Mouse (Mus musculus) hindbrain, postnatal 0 days (tissue): ENCODE measurements around the gene 1700014D04Rik. TPM values are rescaled to one million over a fixed set of nuclear protein-coding genes. Genes with fewer than 3 reads are reported as not detected.

Source experiments
- ATAC-seq: fragments of 200-750 bp; cut with Nextera tagmentation; 2 replicates; pipeline ENCODE4 v1.8.0; 2017; ENCODE audit warnings: mild to moderate bottlenecking, moderate TSS enrichment, moderate library complexity
- DNase-seq: peaks from one replicate; pipeline ENCODE4 v3.0.0-alpha.2; 2015; ENCODE audit warnings: low spot score
- H3K27ac ChIP-seq: fragments of 300-500 bp; sonication (generic); 2 replicates; pipeline ENCODE4 v1.5.1; 2014; ENCODE audit warnings: mild to moderate bottlenecking
- H3K27me3 ChIP-seq: fragments of 300-500 bp; sonication (generic); 2 replicates; pipeline ENCODE4 v1.6.1; 2014; ENCODE audit warnings: low read length, mixed read lengths; ENCODE audit not compliant: insufficient read depth
- H3K36me3 ChIP-seq: fragments of 300-500 bp; sonication (generic); 2 replicates; pipeline ENCODE4 v1.6.1; 2014; ENCODE audit warnings: low read length, mixed read lengths; ENCODE audit not compliant: insufficient read depth
- H3K4me1 ChIP-seq: fragments of 300-500 bp; sonication (generic); 2 replicates; pipeline ENCODE4 v1.6.1; 2014; ENCODE audit warnings: antibody characterized with exemption, low read length, mixed read lengths; ENCODE audit not compliant: insufficient read depth
- H3K4me2 ChIP-seq: fragments of 300-500 bp; sonication (generic); 2 replicates; pipeline ENCODE4 v1.6.1; 2014; ENCODE audit warnings: low read depth, mild to moderate bottlenecking, low read length, moderate library complexity, mixed read lengths
- H3K4me3 ChIP-seq: fragments of 300-500 bp; sonication (generic); 2 replicates; pipeline ENCODE4 v1.5.1; 2014; ENCODE audit warnings: low read length
- H3K9ac ChIP-seq: fragments of 300-500 bp; sonication (generic); replicated peaks from 2 replicates; pipeline ENCODE4 v1.6.1; 2014; ENCODE audit warnings: mild to moderate bottlenecking, low read length, moderate library complexity, mixed read lengths
- H3K9me3 ChIP-seq: fragments of 300-500 bp; sonication (generic); 2 replicates; pipeline ENCODE4 v1.6.1; 2016; ENCODE audit warnings: low read length, mixed read lengths
- CTCF ChIP-seq: IDR thresholded peaks from 2 replicates; pipeline ENCODE4 v1.5.1; 2016; ENCODE audit warnings: antibody characterized with exemption, control low read depth, low read depth
- WGBS: fragments of 180-500 bp; shearing (Covaris S2); extraction: QIAGEN DNeasy Blood & Tissue Kit; methylation state at CpG from one replicate; pipeline ENCODE4 v1.1.7; 2014; 5-methylcytosine and 5-hydroxymethylcytosine counted together
- polyA plus RNA-seq: library from polyadenylated mRNA; unstranded; fragments of >200 nt; fragmentation: Nextera tagmentation; extraction: Ambion mirVana; gene quantifications from 2 replicates; pipeline ENCODE4 v1.2.1, GENCODE M21; 2015
- total RNA-seq: library from RNA; depleted of rRNA; stranded (reverse); fragments of >200 nt; gene quantifications from 2 replicates; pipeline ENCODE4 v1.2.3, GENCODE M21; 2014

The 1700014D04Rik gene
- total and polyA plus RNA-seq, 2 experiments from 2014 or later: 0.16 to 0.18 TPM

DNA sequence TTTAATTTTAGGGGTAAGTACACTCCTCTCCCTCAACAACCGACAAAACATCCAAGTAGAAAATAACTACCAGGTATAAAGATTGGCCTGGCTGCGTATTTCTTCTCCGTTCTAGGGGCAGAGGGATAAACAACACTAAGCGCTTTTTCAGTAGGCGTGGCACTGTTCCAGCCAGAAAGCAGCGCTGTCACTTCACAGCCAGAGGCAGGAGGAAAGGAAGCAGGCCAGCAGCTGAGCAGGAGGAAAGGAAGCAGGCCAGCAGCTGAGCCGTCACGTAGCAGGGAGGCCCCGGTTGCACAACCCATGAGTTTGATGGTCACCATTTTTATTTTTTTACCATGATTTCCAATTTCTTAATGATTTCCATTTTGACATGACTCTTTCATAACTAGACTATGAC lies 24.7 kb upstream of the 1700014D04Rik start:
- 40% methylated on average over 9 of the region's 9 CpGs for WGBS
- Histone ChIP-seq H3K4me2 (peak overlapping the region; percentile 61; the same call in 1 of the 2 replicates), H3K9ac (no peak overlapping the region)

DNA sequence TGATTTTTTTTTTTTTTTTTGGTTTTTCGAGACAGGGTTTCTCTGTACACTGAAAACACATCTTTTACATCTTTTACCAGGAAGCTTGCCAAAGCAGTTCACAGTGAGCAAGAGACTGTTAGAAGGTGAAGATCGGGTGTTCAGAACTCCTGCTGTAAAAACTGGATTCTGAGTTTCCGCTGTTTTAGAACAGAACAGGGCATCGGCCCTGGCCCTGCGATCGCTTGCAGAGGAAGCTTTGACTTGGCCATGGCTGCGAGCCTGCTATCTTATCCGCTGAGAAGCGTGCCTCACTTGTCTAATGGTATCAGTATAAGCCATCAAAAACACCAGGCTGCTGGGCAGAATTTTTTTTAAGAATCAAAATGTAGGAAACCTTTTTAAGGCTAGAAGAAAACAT lies 24.3 kb upstream of the 1700014D04Rik start:
- H3K27me3 ChIP-seq: no peaks in the 10 kb centered on the region

More for the DNA sequence above, 24.7 kb upstream of the 1700014D04Rik start:
- ATAC-seq (no peak), DNase-seq (peak; percentile 77)
- Histone ChIP-seq H3K4me3 (no peak overlapping the region), H3K36me3 (peaks cover 11% of the 10 kb centered on the region; the same call in 1 of the 2 replicates), H3K9me3 (no peaks in the 10 kb centered on the region), H3K27ac (peak overlapping the region; percentile 98), H3K4me1 (peaks cover 5% of the 10 kb centered on the region; the same call in 1 of the 2 replicates), H3K27me3 (no peaks in the 10 kb centered on the region)
- no peak for TF ChIP-seq CTCF

GRCm38 (mm10) chr13:59770164-59770562 lies 23.6 kb upstream of the 1700014D04Rik start:
- TF ChIP-seq CTCF: peak; percentile 61
- no peaks in the 10 kb centered on the region for H3K9me3 ChIP-seq
- no peaks in the 10 kb centered on the region for H3K27me3 ChIP-seq
- peak overlapping the region; percentile 89 for H3K4me3 ChIP-seq
- peak overlapping the region; percentile 61 for H3K4me2 ChIP-seq
- peak overlapping the region; percentile 98 for H3K27ac ChIP-seq
- peaks cover 1% of the 10 kb centered on the region; the same call in 1 of the 2 replicates for H3K36me3 ChIP-seq
- peak overlapping the region; percentile 89 for H3K9ac ChIP-seq
- peak; percentile 93 for DNase-seq
- peak; percentile 88 for ATAC-seq
- peaks cover 5% of the 10 kb centered on the region; the same call in 1 of the 2 replicates for H3K4me1 ChIP-seq
- under 1% methylated on average over 28 of the region's 28 CpGs for WGBS

More for the DNA sequence above, 24.3 kb upstream of the 1700014D04Rik start:
- WGBS: 57% methylated on average over 9 of the region's 9 CpGs
- H3K4me3 ChIP-seq: peak overlapping the region; percentile 89
- H3K9ac ChIP-seq: peak overlapping the region; percentile 89; the same call in 1 of the 2 replicates
- peaks cover 8% of the 10 kb centered on the region; the same call in 1 of the 2 replicates for H3K36me3 ChIP-seq
- no peak for TF ChIP-seq CTCF
- H3K9me3 ChIP-seq: no peaks in the 10 kb centered on the region
- peak; percentile 20 for DNase-seq
- H3K27ac ChIP-seq: peak overlapping the region; percentile 98
- H3K4me1 ChIP-seq: peaks cover 5% of the 10 kb centered on the region; the same call in 1 of the 2 replicates
- H3K4me2 ChIP-seq: peak overlapping the region; percentile 61
- ATAC-seq: no peak

DNA sequence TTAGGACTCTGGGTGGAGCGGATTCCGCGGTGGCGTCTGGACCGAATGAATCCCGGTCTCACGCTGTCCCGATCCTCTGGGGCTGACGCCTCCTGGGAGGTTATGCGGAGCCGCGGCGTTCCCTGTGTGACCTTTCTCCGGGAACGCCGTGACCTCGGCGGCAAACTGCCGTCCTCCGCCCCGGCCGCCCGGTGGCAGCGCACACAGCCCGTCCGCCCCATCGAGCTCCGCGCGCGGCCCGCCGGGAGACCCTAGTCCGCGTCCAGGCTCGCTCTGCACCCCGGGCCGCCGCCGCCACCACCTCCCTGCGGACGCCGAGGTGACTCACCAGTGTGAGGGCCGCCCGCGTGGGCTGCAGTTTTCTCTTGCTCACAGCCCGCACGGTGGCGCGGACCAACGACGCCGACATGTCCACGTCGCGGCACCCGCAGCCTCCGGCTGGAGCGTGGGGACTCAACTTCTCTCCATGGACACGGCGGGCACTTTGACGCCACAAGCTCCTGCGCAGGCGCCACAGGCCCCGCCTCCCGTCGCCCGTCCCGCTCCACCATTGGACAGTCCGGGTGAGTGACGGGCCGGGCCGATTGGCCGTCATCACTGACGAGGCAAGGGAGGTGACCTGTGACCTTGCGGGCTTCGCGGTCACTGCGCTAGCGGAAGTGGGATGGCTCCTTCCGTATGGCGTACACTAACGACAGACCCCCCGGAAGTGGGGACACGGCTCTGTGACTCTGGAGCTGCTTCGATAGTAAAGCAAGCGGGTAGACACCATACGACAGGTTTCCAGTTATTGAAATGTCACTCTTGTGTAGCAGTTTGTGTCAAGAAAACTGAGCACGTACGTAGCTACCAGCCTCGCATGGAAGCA lies 23.0 kb upstream of the 1700014D04Rik start, which contains the start of gene Isca1:
Gene Isca1, minus strand, starts transcription at position 515 of the 868 bp plus-strand sequence.
- Histone ChIP-seq H3K27me3 (no peaks in the 10 kb centered on the region), H3K4me3 (peak within 1 kb of the TSS; percentile 89), H3K4me2 (peak within 1 kb of the TSS; percentile 61), H3K36me3 (no peaks in the 10 kb centered on the region; the same call in 1 of the 2 replicates), H3K4me1 (peaks cover 5% of the 10 kb centered on the region; the same call in 1 of the 2 replicates), H3K27ac (peak within 1 kb of the TSS; percentile 98), H3K9ac (peak within 1 kb of the TSS; percentile 89), H3K9me3 (no peaks in the 10 kb centered on the region)
- WGBS: under 1% methylated on average over 90 of the region's 91 CpGs
- peak; percentile 98 for ATAC-seq
- peak; percentile 99 for DNase-seq
- TF ChIP-seq CTCF: peak; percentile 16; the same call in 1 of the 2 replicates

DNA sequence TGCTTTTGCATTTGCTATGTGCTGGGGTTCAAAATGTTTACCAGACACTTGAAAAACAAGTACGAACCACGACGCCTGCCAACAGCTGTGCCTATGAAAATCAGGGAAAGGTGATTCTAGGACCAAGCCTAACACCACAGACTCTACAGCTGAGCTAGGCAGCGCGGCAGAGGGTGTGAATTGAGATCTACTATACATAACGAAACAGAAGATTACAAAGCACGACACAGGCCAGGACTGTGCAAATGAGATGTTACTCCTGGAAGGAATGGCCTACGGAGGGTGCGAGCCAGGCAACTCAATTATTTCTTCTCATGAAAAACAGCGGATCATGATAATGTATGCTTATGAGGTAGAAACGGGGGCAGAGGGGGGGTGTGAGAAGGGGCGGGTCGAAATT lies 22.0 kb upstream of the 1700014D04Rik start:
- no peak for ATAC-seq
- peak overlapping the region; percentile 89 for H3K4me3 ChIP-seq
- peak overlapping the region; percentile 61 for H3K4me2 ChIP-seq
- no peak for DNase-seq
- H3K9me3 ChIP-seq: no peaks in the 10 kb centered on the region
- H3K27ac ChIP-seq: 0 out of 2 replicates have a peak overlapping the region, but pooled peaks have one; percentile 98
- 36% methylated on average over 13 of the region's 13 CpGs for WGBS
- H3K4me1 ChIP-seq: peaks cover 5% of the 10 kb centered on the region; the same call in 1 of the 2 replicates
- H3K9ac ChIP-seq: peak overlapping the region; percentile 89; the same call in 1 of the 2 replicates
- no peak for TF ChIP-seq CTCF
- H3K27me3 ChIP-seq: no peaks in the 10 kb centered on the region
- no peaks in the 10 kb centered on the region; the same call in 1 of the 2 replicates for H3K36me3 ChIP-seq

DNA sequence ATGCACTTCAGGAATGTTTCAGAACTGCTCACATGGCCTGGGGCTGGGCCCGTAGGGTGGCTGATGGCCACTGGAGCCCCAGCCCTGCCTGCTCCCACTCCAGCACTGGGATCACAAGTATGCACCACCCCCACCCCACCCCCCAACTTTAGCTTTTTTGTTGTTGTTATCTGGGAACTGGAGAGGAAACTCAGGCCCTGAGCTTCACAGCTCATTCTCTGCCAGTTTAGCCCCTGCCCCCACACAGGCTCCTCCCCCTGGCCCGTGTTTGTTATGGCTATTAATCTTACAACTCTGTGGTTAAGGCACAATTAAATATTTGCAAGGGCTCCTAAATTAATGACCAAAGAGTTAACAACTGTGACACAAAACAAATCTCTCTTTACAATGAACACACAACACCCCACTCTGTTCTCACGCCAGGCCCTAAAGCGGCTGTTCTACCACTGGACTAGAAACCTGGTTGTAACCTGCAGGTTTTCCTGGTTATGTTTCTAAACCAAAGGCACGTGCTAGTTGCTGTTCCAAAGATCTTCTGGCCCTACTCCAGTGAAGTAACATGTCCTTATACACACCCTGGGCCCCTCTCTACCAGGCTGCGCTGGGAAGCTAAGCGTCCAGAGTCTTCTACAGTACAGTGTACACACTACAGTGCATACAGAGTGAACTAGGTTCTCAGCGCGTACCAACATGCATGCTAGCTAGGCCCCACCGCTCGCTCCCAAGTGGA lies 20.4 kb upstream of the 1700014D04Rik start:
- no peak overlapping the region for H3K4me3 ChIP-seq
- no peaks in the 10 kb centered on the region for H3K27me3 ChIP-seq
- H3K27ac ChIP-seq: no peak overlapping the region
- ATAC-seq: no peak
- 0 out of 2 replicates have a peak overlapping the region, but pooled peaks have one; percentile 5 for H3K4me2 ChIP-seq
- DNase-seq: no peak
- H3K4me1 ChIP-seq: peaks cover 5% of the 10 kb centered on the region; the same call in 1 of the 2 replicates
- WGBS: 69% methylated on average over 11 of the region's 11 CpGs
- H3K9ac ChIP-seq: 0 out of 2 replicates have a peak overlapping the region, but pooled peaks have one; percentile 17
- no peak for TF ChIP-seq CTCF
- H3K9me3 ChIP-seq: no peaks in the 10 kb centered on the region
- peaks cover 8% of the 10 kb centered on the region; the same call in 1 of the 2 replicates for H3K36me3 ChIP-seq
